Mouse (Mus musculus) megakaryocyte, adult 5-6 weeks (primary cell): ENCODE measurements around the gene Ubr3. TPM values are rescaled to one million over a fixed set of nuclear protein-coding genes. Genes with fewer than 3 reads are reported as not detected.

ENCODE experiments used
- ATAC-seq: 2 replicates; pipeline ENCODE4 v1.8.0; 2016; ENCODE audit warnings: mild to moderate bottlenecking, inconsistent platforms; ENCODE audit not compliant: poor library complexity, severe bottlenecking
- total RNA-seq, 2 experiments: library from RNA; stranded (forward) in 1 of 2; stranded (reverse) in 1 of 2; fragments of 153-499, 151-499 nt in 1 of 2; fragments of 221-1000, 200-1000 nt in 1 of 2; gene quantifications; 2 replicates each; pipeline versions ENCODE4 v1.2.3 to v1.2.4; 2015 to 2017

Ubr3 gene
- total RNA-seq, 2 experiments from 2014 or later: 40.8 to 55.3 TPM

DNA sequence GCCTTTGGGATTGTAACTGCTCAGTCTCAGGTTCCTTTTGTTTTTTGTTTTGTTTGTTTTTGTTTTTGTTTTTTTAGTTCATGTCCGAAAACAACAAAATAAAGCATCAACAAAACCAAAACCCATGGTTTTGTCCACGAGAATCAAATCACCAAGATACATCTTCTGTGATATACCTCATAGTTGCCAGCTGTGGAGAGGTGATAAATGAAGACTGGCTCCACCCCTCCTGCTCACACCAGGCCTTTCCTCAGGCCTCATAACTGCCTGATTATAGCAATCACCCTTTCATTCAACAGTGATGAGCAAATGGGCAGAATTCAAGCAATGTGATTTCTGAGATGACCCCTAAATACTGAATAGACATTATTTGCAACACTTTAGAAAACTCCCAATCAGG, 127.4 kb downstream of the Ubr3 start:
- no peak for ATAC-seq

GRCm38 (mm10) chr2:70025711-70026110, 128.7 kb downstream of the Ubr3 start:
- no peak for ATAC-seq

GRCm38 (mm10) chr2:70031472-70031871, 134.4 kb downstream of the Ubr3 start:
- no peak for ATAC-seq

- ATAC-seq: no peak
These were observed 137.8 kb downstream of the Ubr3 start for GRCm38 (mm10) chr2:70034895-70035294.

GRCm38 (mm10) chr2:70035358-70035757, 138.3 kb downstream of the Ubr3 start:
- ATAC-seq: no peak

DNA sequence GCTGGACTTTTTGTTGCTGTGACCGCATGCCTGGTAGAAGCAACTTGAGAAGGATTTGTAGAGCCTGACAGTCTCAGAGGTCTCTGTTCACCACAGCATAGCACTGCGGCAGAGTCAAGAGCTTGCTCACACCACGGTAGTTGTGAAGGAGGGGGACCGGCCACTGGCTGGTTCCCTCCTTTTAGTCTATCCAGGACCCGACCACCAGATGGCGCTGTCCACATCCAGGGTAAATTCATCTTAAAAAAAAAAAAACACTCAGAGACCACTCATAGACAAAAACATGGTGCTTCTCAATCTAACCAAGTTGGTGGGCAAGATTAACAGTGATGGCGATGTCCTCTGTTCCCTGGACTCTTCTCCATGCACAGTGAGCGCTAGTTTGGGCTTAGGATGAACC, 140.2 kb downstream of the Ubr3 start:
- ATAC-seq: peak; percentile 64

DNA sequence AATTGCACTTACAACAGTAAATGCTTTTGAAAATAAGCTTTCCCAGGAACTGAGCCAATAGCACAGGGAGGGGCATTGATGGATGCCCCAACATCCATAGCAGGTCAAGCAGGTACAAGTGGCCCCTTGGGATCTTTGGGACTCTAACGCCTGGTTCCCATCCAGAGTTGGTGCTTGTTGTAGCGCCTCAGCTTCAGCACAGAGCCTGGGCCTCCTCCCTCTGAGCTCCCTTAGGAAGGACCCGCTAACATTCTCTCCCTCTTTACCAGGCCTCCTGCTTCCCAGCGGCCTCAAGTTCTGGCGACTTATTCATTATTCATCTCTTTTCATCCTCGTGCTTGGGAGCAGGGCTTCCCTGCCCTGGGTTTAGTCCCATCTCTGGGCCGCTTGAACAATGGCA, 141.7 kb downstream of the Ubr3 start, which contains the start of gene Myo3b:
Gene Myo3b, plus strand, starts transcription at position 375 of the 400 bp plus-strand sequence.
- ATAC-seq: no peak

DNA sequence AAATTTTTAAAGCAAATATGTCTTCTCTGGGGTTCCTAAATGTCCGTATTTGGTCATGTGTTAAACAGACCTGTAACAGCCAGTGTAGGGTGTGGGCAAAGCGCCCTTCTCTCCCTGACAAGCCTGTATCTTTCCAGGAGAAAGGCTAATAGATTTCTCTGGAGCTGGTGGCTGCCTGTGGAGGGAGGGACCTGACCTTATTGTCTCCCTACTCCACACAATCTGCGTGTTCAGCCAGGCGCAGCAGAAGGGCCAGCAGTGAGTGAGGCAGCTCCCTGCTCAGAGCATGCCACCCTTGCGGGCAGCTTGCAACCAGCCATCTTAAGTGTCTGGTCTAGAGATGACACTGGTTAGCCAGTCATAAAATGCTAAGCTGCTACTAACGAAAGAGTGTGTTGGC, 147.4 kb downstream of the Ubr3 start:
- no peak for ATAC-seq

- peak; percentile 52 for ATAC-seq
These were observed 150.8 kb downstream of the Ubr3 start for GRCm38 (mm10) chr2:70047868-70048267.

DNA sequence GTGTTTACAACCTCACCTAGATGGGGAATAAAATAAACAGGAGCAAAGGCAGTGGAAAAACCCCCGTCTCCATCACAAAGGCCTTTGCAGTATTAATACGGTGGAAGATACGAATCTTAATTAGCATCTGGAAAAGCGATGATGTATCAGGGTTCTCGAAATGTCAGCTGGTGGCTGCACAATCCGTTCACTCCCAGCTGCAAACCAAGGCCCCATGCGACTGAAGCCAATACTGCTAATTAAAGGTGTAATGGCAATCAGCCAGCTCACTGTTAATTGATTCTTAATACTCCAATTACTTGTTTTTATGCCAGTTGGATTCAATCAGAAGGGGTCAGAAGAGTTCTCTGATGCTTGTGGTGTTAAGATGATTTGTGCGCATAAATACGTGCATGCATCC, 156.8 kb downstream of the Ubr3 start:
- ATAC-seq: no peak

DNA sequence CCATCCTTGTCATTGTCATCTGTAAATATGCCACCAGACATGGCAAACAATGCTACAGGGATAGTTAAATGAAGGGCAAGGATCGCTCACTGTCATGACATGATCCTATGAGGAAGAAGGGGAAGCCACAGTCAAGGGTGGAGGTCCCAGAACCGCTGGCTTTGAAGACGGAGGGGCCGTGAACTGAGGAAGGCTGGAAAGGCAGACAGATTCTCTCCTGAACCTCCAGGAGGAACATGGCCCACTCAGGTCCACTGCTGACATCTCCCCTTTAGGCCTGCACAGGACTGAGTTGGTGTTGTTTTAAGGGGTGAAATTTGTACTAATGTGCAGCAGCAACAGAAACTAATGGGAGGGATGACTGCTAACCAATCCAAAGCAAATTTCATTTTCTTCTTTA, 161.2 kb downstream of the Ubr3 start:
- ATAC-seq: no peak

DNA sequence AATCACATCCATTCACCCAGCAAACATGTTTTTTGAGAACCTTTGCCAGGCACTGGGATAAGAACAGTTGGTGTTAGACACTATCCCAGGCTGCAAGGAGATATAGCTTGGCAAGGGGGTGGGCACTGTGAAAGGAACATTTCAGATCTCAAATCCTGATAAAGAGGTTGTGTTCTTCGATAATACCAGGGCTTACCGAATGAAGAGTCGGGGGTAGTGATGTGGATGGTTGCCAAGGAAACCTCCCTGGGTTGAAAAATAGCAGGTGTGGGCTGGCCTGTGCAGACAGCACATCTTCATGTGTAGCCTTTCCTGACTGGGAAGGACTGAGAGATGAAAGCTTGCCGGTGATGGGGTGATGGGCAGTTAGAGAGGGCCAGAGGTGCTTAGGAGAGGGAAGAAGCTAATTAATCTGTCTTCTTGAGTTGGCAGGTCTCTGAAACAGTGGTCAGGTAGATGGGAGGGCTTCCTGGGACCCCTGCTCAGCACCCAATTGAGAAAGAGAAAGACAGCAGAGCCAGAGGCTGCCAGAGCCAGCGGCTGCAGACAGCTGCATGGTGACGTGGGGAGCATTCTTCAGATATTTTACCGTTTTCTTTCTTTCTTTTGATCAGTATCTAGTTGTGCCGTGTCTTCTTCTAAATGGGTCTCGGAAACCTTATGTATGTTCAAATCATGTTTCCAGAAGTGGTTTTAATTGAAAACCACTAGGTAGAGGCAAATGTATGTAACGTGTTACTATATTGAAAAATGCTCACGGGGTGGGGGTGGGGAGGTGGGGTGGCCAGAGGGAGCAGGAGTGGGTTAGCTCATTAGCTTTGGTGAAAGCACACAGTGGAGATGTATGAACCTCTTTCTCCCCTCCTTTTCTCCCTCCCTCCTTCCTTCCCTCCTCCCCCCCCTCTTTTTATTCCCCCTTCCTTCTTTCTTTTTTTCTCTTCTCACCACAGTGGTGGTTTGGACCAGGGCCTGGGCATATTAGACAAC, 163.6 kb downstream of the Ubr3 start:
- ATAC-seq: no peak

- ATAC-seq: no peak
These were observed 168.1 kb downstream of the Ubr3 start for GRCm38 (mm10) chr2:70065116-70065515.

GRCm38 (mm10) chr2:70065729-70066300, 168.8 kb downstream of the Ubr3 start:
- no peak for ATAC-seq

DNA sequence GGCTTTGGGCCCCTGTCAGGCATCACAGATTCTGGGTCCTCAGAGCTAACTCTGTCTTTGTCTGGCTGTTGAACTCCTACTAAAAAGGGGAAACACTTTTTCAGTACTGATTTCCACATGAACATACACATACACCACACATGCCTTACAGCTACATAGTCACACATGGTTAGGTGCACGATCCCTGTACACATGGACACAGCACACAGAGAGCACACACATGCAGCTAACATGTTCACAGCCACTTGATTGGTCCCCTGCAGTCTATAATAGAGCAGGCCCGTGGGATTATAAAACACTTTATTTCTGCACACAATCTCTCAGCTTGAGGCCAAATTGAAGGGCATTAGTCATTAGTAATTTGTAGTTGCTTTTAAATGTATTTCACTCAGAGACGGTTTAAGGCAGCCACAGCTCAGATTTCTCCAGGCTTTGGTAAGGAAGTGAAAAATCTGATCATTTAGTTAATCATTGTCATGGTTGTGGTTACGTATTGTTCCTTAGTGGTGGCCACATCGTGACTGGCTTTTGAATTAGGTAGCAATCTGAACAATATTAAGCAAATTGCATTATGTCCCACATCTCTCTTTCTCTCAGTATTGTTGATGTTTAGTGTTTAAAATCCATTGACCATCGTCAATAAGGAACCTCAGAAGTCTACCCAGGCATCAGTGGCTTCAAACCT, 169.4 kb downstream of the Ubr3 start:
- no peak for ATAC-seq

GRCm38 (mm10) chr2:70069861-70070260, 172.8 kb downstream of the Ubr3 start:
- ATAC-seq: no peak

Other genes starting within 250 kb of the Ubr3 start
- not detected in 2 replicates for gene Klhl41, start 227.1 kb upstream of the Ubr3 start, total RNA-seq (2015)
- gene Klhl41, start 227.1 kb upstream of the Ubr3 start, total RNA-seq (2017): 0.33 TPM in 1 of 2 replicates, not detected in the other
- 4.2 and 4.6 TPM in 2 replicates for gene Fastkd1, start 183.7 kb upstream of the Ubr3 start, total RNA-seq (2015)
- 4.4 and 4.6 TPM in 2 replicates for gene Fastkd1, start 183.7 kb upstream of the Ubr3 start, total RNA-seq (2017)
- gene Ppig, start 174.7 kb upstream of the Ubr3 start, total RNA-seq (2015): 83.7 and 91.7 TPM in 2 replicates
- gene Ppig, start 174.7 kb upstream of the Ubr3 start, total RNA-seq (2017): 54.9 and 62.2 TPM in 2 replicates
- 0.43 and 0.80 TPM in 2 replicates for gene Ccdc173, start 107.7 kb upstream of the Ubr3 start, total RNA-seq (2015)
- 0.33 and 0.49 TPM in 2 replicates for gene Ccdc173, start 107.7 kb upstream of the Ubr3 start, total RNA-seq (2017)
- 19.8 and 25.3 TPM in 2 replicates for gene Phospho2, start 107.6 kb upstream of the Ubr3 start, total RNA-seq (2015)
- 22.0 and 27.5 TPM in 2 replicates for gene Phospho2, start 107.6 kb upstream of the Ubr3 start, total RNA-seq (2017)
- gene Klhl23, start 75.3 kb upstream of the Ubr3 start, total RNA-seq (2015): 3.5 and 3.7 TPM in 2 replicates
- 8.7 and 10.9 TPM in 2 replicates for gene Klhl23, start 75.3 kb upstream of the Ubr3 start, total RNA-seq (2017)
- gene Ssb, start 35.7 kb upstream of the Ubr3 start, total RNA-seq (2015): 197 and 221 TPM in 2 replicates
- gene Ssb, start 35.7 kb upstream of the Ubr3 start, total RNA-seq (2017): 298 and 306 TPM in 2 replicates
- gene Mettl5, start 11.6 kb upstream of the Ubr3 start, total RNA-seq (2015): 20.9 and 24.8 TPM in 2 replicates
- gene Mettl5, start 11.6 kb upstream of the Ubr3 start, total RNA-seq (2017): 20.0 and 22.4 TPM in 2 replicates
- 0.05 TPM in 1 of 2 replicates, not detected in the other for gene Myo3b, start 141.9 kb downstream of the Ubr3 start, total RNA-seq (2015)
- gene Myo3b, start 141.9 kb downstream of the Ubr3 start, total RNA-seq (2017): 0.07 TPM in 1 of 2 replicates, not detected in the other